Mouse (Mus musculus) limb, embryonic 15.5 days (tissue): Measurements from ENCODE around the gene Spred2. TPM values are rescaled to one million over a fixed set of nuclear protein-coding genes. Genes with fewer than 3 reads are reported as not detected.

Source experiments
- ATAC-seq: fragments of 200-750 bp; cut with Nextera tagmentation; 2 replicates; pipeline ENCODE4 v1.8.0; 2017; ENCODE audit warnings: low read depth, moderate TSS enrichment; ENCODE audit not compliant: insufficient number of reproducible peaks, low FRiP score, low TSS enrichment
- H3K27ac ChIP-seq: fragments of 300-500 bp; sonication (generic); 2 replicates; pipeline ENCODE4 v1.5.1; 2015; ENCODE audit warnings: moderate library complexity, mild to moderate bottlenecking, inconsistent platforms
- H3K27me3 ChIP-seq: fragments of 300-500 bp; sonication (generic); 2 replicates; pipeline ENCODE4 v1.6.1; 2015; ENCODE audit warnings: inconsistent platforms
- H3K36me3 ChIP-seq: fragments of 300-500 bp; sonication (generic); 2 replicates; pipeline ENCODE4 v1.6.1; 2015; ENCODE audit warnings: inconsistent platforms
- H3K4me1 ChIP-seq: fragments of 300-500 bp; sonication (generic); 2 replicates; pipeline ENCODE4 v1.6.1; 2015; ENCODE audit warnings: inconsistent platforms
- H3K4me2 ChIP-seq: fragments of 300-500 bp; sonication (generic); 2 replicates; pipeline ENCODE4 v1.6.1; 2015; ENCODE audit warnings: mild to moderate bottlenecking, inconsistent platforms
- H3K4me3 ChIP-seq: fragments of 300-500 bp; sonication (generic); 2 replicates; pipeline ENCODE4 v1.5.1; 2015; ENCODE audit warnings: mild to moderate bottlenecking, inconsistent platforms
- H3K9ac ChIP-seq: fragments of 300-500 bp; sonication (generic); 2 replicates; pipeline ENCODE4 v1.6.1; 2015; ENCODE audit warnings: inconsistent platforms
- H3K9me3 ChIP-seq: fragments of 300-500 bp; sonication (generic); 2 replicates; pipeline ENCODE4 v1.6.1; 2016; ENCODE audit warnings: inconsistent platforms
- WGBS: fragments of 180-500 bp; shearing (Covaris S2); methylation state at CpG from one replicate; pipeline ENCODE4 v1.1.7; 2015; 5-methylcytosine and 5-hydroxymethylcytosine counted together
- polyA plus RNA-seq: library from polyadenylated mRNA; unstranded; fragments of >200 nt; fragmentation: Nextera tagmentation; extraction: Ambion mirVana; gene quantifications from 2 replicates; pipeline ENCODE4 v1.2.1, GENCODE M21; 2015

Spred2 gene
- polyA plus RNA-seq, 1 experiment from 2014 or later, result 8.9 TPM

DNA sequence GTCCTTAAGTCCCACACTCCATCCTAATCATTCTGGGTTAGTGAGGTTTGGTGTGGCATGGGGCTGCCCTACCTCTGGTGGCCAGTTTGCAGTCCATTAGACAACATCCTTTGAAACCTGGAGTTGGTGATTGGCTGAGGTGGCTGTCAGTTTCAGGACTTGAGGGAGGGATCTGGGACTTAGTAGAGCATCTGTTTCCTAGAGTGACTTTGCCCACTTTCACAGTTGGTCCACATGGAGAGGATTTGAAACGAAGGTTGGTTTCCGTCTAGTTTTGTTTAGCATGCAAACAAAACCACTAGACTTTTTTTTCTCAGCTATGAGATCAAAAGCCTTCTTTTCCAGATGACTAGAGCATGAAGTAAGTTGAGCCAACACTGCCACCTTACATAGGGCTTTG is 53.5 kb downstream of the Spred2 start:
- Histone ChIP-seq H3K27me3 (no peaks in the 10 kb centered on the region), H3K9ac (no peak overlapping the region), H3K36me3 (no peaks in the 10 kb centered on the region), H3K4me3 (no peak overlapping the region), H3K4me1 (peaks cover 49% of the 10 kb centered on the region), H3K27ac (peak overlapping the region; percentile 40; the same call in 1 of the 2 replicates), H3K9me3 (no peaks in the 10 kb centered on the region), H3K4me2 (no peak overlapping the region)
- ATAC-seq, result no peak
- WGBS, result 64% methylated on average over 2 of the region's 2 CpGs

DNA sequence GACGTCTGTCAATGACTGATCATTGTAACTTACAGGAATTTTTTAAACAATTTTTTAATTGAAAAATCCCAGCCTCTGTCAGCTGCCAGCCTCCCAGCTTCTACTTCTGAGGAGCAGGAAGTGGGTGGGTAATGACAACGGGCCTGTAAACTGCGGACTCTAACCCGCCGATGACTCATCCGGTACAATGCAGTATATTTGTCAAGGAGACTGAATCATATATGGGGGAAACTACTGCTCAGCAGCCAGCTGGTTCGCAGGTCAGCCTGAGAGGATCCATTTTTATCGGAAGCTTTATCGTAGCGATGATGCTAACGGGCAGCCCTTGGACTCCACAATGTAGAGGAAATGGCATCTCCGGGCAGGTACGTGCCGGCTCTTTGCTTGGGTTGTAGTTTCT is 55.2 kb downstream of the Spred2 start:
- H3K4me1 ChIP-seq, result peaks cover 45% of the 10 kb centered on the region
- 48% methylated on average over 14 of the region's 14 CpGs for WGBS
- ATAC-seq, result peak; percentile 59; the same call in 1 of the 2 replicates

DNA sequence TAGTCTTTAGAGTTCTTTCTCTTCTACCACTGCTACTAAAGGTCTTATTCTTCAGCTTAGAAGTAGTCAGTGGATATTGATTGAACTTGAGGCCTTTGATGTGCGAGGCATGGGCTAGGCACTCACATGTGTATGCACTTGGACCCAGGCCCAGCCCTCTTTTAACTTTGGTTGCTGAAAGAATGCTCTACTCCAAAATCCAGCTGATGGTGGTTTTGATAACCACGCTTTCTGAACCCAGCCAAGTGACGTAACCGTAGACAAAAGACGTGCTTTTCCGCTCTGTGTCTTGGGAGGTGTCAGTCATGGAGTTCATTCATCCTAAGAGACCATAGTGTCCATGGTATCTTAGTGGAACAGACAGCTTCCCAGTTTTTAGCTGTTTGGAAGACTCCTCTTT is 57.9 kb downstream of the Spred2 start:
- Histone ChIP-seq H3K9ac (no peak overlapping the region), H3K4me3 (no peak overlapping the region), H3K36me3 (no peaks in the 10 kb centered on the region), H3K27ac (0 out of 2 replicates have a peak overlapping the region, but pooled peaks have one; percentile 33), H3K9me3 (no peaks in the 10 kb centered on the region), H3K4me1 (peaks cover 57% of the 10 kb centered on the region), H3K27me3 (no peaks in the 10 kb centered on the region), H3K4me2 (no peak overlapping the region)
- no peak for ATAC-seq
- WGBS, result 43% methylated on average over 6 of the region's 6 CpGs

More for the DNA sequence above, 55.2 kb downstream of the Spred2 start:
- Histone ChIP-seq H3K36me3 (no peaks in the 10 kb centered on the region), H3K27me3 (no peaks in the 10 kb centered on the region), H3K4me3 (no peak overlapping the region), H3K4me2 (no peak overlapping the region), H3K27ac (peak overlapping the region; percentile 33; the same call in 1 of the 2 replicates), H3K9me3 (no peaks in the 10 kb centered on the region), H3K9ac (no peak overlapping the region)

DNA sequence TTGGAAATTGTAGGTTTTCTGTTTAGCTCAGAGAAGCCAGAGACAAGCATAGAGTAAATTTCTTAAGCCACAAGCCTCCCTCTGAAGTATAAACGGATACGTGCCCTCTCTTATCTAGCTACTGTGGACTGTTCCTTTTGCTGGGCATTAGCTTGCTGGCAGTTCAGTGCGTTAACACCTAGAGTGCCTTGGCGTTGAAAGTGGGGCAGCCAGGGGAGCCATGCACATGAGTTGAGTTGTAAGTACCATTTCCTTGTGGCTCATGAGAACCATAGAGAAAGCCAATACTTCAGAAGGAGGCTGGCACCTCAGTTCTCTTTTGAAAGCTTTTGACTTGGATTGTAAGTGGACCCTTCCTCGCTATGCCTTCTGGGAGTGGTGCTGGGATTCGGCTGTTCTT is 58.6 kb downstream of the Spred2 start:
- Histone ChIP-seq H3K9me3 (no peaks in the 10 kb centered on the region), H3K36me3 (no peaks in the 10 kb centered on the region), H3K4me2 (no peak overlapping the region), H3K4me1 (peaks cover 58% of the 10 kb centered on the region), H3K4me3 (no peak overlapping the region), H3K27me3 (no peaks in the 10 kb centered on the region), H3K27ac (0 out of 2 replicates have a peak overlapping the region, but pooled peaks have one; percentile 33), H3K9ac (no peak overlapping the region)
- ATAC-seq, result no peak
- WGBS, result 66% methylated on average over 6 of the region's 6 CpGs

DNA sequence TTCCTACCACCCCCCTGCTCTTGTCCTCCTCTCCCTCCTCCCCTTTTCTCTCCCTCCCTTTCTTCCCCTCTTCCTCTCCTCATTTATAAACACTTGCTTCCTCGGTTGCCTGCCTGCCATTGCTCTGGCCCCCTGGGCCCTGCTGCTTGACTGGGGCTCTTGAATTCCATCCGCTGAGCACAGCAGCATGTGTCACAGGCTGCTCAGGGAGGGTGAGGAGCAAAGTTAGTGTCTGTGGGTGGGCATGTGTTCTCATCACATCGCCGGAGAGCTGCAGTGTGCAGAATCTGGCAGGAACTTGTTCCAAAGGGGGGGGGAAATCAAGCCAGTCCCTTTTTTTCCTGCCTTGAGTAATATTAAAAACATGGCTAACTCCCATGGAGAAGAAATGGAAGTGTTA is 59.1 kb downstream of the Spred2 start:
- H3K9ac ChIP-seq, result no peak overlapping the region
- no peaks in the 10 kb centered on the region for H3K36me3 ChIP-seq
- WGBS, result 32% methylated on average over 4 of the region's 4 CpGs
- no peak overlapping the region for H3K4me2 ChIP-seq
- H3K9me3 ChIP-seq, result no peaks in the 10 kb centered on the region
- no peak overlapping the region for H3K4me3 ChIP-seq
- H3K4me1 ChIP-seq, result peaks cover 61% of the 10 kb centered on the region
- H3K27ac ChIP-seq, result no peak overlapping the region
- ATAC-seq, result no peak
- H3K27me3 ChIP-seq, result no peaks in the 10 kb centered on the region

DNA sequence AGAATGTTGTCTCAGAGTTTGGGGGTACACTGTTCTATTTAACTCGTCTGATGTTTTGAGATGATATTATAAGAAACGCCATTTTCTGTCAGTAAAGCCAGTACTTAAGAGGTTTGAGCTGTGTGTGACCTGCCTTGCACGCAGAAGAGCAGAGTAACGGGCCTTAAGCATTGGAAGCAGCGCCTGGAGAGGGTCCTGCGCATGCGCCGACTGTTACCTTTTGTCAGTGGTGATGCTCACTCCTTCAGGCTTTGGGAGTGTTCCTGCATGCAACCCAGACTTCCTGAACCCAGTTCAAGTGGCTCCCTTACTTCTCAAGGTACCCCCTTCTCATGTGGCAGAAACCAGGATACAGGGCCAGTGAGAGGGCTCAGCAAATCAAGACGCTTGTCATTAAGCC is 59.9 kb downstream of the Spred2 start:
- no peaks in the 10 kb centered on the region for H3K27me3 ChIP-seq
- no peak overlapping the region for H3K27ac ChIP-seq
- no peak overlapping the region for H3K4me2 ChIP-seq
- H3K4me1 ChIP-seq, result peaks cover 61% of the 10 kb centered on the region
- H3K9me3 ChIP-seq, result no peaks in the 10 kb centered on the region
- 84% methylated on average over 9 of the region's 9 CpGs for WGBS
- no peak overlapping the region for H3K9ac ChIP-seq
- no peak overlapping the region for H3K4me3 ChIP-seq
- no peak for ATAC-seq
- no peaks in the 10 kb centered on the region for H3K36me3 ChIP-seq

DNA sequence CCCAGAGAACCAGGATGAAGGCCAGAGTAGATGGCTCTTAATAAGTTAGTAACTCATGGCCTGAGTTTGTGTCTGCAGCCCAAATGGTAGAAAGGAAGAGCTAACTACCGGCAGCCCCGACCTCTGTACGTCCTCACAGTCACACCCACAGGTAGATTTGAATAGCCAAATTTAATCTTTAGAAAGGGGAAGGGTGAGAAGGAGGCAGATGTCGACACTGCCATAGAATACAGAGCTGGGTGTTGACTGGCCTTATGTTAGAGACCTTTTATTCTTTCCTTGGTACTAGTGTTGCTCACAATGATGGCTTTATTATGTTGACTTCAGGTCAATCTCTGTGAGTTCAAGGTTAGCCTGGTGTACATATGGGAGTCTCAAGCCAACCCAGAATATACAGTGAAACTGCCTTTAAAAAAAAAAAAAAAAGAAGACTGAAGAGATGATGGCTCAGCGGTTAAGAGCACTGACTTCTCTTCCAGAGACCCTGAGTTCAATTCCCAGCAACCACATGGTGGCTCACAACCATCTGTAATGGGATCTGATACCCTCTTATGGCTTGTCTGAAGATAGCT is 61.2 kb downstream of the Spred2 start:
- Histone ChIP-seq H3K27ac (no peak overlapping the region), H3K27me3 (no peaks in the 10 kb centered on the region), H3K9ac (no peak overlapping the region), H3K9me3 (no peaks in the 10 kb centered on the region), H3K36me3 (no peaks in the 10 kb centered on the region), H3K4me2 (no peak overlapping the region), H3K4me1 (peaks cover 58% of the 10 kb centered on the region), H3K4me3 (no peak overlapping the region)
- WGBS, result 57% methylated on average over 5 of the region's 5 CpGs
- no peak for ATAC-seq

DNA sequence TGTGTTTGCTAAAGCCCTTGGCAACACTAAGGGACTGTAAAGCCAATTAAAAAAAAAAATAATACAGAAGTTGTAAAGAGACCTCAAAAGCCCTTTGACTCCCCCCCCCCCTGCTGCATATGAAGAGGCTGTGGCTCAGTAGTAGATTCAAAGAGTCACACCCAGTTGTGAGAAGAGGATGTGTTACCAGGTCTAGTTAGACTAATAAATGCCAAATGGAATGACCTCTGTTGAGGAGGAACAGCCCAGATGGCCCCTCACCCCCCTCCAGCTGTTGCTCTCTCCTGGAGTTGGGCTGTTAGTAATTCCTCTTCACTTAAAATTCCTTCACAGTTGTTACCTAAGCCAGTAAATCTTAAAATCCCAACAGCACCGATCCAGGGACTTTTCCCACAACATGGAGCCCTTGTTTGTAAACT is 62.3 kb downstream of the Spred2 start:
- Histone ChIP-seq H3K36me3 (no peaks in the 10 kb centered on the region), H3K4me1 (peaks cover 64% of the 10 kb centered on the region), H3K4me3 (no peak overlapping the region), H3K9ac (0 out of 2 replicates have a peak overlapping the region, but pooled peaks have one; percentile 20), H3K4me2 (no peak overlapping the region; the same call in 1 of the 2 replicates), H3K27ac (peak overlapping the region; percentile 54; the same call in 1 of the 2 replicates), H3K9me3 (no peaks in the 10 kb centered on the region), H3K27me3 (no peaks in the 10 kb centered on the region)
- ATAC-seq, result no peak; the same call in 1 of the 2 replicates
- WGBS, result 4% methylated on average over 1 of the region's 1 CpGs

DNA sequence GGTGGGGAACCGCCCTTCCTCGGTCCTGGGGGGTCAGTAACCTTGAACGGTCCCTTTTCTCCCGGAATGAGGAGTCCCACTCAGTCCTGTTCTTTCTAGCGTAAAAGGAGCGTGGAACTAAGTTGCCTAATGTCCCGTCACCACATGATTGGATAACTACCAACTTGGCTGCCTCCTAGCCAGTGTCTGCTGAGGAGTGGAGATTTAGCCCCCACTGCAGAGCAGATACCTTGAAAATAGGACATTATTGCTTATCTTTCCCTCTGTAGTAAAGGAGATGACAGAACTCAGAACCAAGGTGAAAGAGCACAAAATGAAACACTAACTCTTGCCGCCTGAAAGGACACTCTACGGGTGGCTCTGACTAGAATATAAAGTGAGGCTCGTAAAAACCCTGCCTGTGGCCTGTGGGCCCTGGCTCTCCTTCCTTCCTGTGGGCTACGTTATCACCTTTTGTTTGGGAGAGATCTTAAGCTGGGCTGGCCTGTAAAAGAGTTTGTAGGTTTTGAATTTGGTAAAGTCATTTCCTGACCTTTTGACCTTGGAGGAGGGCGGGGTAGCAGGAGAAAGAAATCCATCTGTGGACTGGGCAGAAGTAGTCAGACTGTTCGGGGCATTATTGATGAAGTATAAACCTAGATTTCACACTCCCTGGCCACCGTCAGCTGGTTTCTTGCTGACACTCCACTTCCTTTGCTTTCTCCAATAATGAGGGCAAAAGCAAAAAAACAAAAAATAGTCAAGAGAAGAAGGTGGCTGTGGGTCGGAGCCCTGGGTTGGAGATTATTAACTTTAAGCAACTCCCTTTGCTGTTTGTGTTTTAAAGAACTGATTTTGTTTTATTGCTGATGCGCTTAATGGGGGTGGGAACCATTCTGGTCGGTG is 62.9 kb downstream of the Spred2 start:
- Histone ChIP-seq H3K27ac (peak overlapping the region; percentile 54; the same call in 1 of the 2 replicates), H3K27me3 (no peaks in the 10 kb centered on the region), H3K4me2 (no peak overlapping the region; the same call in 1 of the 2 replicates), H3K4me1 (peaks cover 64% of the 10 kb centered on the region), H3K9me3 (no peaks in the 10 kb centered on the region), H3K9ac (0 out of 2 replicates have a peak overlapping the region, but pooled peaks have one; percentile 20), H3K4me3 (no peak overlapping the region), H3K36me3 (no peaks in the 10 kb centered on the region)
- WGBS, result 19% methylated on average over 17 of the region's 17 CpGs
- no peak for ATAC-seq

DNA sequence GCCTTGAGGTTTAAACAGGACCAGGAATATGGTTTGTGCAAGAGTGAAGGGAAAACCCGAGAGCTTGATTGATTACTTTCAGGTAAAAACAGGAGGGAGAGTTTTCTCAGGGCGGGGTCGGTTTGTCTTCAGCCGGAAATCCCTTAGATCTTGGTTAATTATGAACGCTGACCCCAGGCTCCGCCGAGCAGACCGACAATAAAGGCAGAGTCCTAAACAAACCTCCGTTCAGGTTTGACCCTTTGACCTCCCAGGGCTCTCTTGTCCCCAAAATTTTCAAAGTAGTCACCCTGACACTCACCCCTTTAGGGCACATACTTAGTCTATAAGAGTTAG is 63.5 kb downstream of the Spred2 start:
- no peaks in the 10 kb centered on the region for H3K9me3 ChIP-seq
- H3K27ac ChIP-seq, result no peak overlapping the region
- no peak overlapping the region for H3K9ac ChIP-seq
- no peaks in the 10 kb centered on the region for H3K27me3 ChIP-seq
- H3K4me3 ChIP-seq, result no peak overlapping the region
- H3K36me3 ChIP-seq, result no peaks in the 10 kb centered on the region
- H3K4me2 ChIP-seq, result no peak overlapping the region
- H3K4me1 ChIP-seq, result peaks cover 64% of the 10 kb centered on the region
- ATAC-seq, result no peak
- whole genome bisulfite sequencing, result 18% methylated on average over 9 of the region's 9 CpGs

DNA sequence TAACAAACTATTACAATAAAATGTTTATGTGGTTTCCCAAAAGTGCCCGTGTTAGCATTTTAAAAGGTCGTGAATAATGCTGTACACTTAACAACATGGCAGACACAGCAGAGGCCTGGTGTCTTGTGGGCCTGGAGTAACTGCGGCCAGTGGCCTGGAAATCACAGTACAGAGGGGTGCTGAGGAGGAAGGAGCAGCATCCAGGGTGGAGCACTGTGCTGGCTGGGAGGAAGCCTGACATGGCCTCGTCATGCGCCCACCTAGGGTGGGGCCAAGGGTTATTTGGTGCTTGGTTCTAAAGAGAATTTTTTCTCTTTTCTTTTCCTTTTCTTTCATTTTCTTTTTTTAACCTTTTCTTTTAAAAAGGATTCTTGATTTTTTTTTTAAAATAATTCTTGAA is 64.0 kb downstream of the Spred2 start:
- H3K9me3 ChIP-seq, result no peaks in the 10 kb centered on the region
- 53% methylated on average over 5 of the region's 5 CpGs for WGBS
- no peak for ATAC-seq
- H3K36me3 ChIP-seq, result no peaks in the 10 kb centered on the region
- H3K27me3 ChIP-seq, result no peaks in the 10 kb centered on the region
- H3K4me1 ChIP-seq, result peaks cover 61% of the 10 kb centered on the region
- no peak overlapping the region for H3K27ac ChIP-seq
- H3K9ac ChIP-seq, result no peak overlapping the region
- no peak overlapping the region for H3K4me2 ChIP-seq
- H3K4me3 ChIP-seq, result no peak overlapping the region

DNA sequence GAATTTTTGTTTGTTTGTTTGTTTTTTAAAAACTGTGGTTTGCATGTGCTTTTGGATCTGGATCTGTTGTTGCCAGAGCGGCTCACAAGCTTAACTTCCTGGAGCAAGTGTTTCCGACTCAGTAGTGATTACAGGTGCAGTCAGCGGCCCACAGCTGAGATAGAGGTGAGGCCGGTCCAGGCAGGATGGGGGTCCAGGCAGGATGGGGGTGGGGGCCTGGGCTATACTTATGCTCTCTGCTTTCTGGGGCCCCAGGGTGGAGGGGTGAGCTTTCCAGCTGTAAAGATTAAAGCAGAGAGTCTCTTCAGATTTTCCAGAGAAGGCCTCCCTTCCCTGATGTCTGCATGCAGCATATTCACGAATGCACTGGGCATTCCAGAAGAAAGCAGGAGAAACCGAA is 64.5 kb downstream of the Spred2 start:
- Histone ChIP-seq H3K27ac (no peak overlapping the region), H3K36me3 (no peaks in the 10 kb centered on the region), H3K27me3 (no peaks in the 10 kb centered on the region), H3K4me3 (no peak overlapping the region), H3K4me2 (no peak overlapping the region), H3K9me3 (no peaks in the 10 kb centered on the region), H3K4me1 (peaks cover 58% of the 10 kb centered on the region), H3K9ac (no peak overlapping the region)
- no peak for ATAC-seq
- 61% methylated on average over 6 of the region's 6 CpGs for WGBS
